Mouse (Mus musculus) T-helper 2 cell (primary cell): Measurements from ENCODE around the gene Map2k2.
"Not testable (repeated sequence)": the region's sequence is repeated elsewhere in the genome, so short reads cannot be mapped to it uniquely, and the experiment has no call there.

Experiments
- in situ Hi-C: fragments of 300-600 bp; cut with MboI, MseI; formaldehyde crosslinking; loops from one replicate; pipeline ENCODE4 v1.15.1; 2025; ENCODE audit warnings: high pct_unique_total_duplicates

Gene Map2k2

DNA sequence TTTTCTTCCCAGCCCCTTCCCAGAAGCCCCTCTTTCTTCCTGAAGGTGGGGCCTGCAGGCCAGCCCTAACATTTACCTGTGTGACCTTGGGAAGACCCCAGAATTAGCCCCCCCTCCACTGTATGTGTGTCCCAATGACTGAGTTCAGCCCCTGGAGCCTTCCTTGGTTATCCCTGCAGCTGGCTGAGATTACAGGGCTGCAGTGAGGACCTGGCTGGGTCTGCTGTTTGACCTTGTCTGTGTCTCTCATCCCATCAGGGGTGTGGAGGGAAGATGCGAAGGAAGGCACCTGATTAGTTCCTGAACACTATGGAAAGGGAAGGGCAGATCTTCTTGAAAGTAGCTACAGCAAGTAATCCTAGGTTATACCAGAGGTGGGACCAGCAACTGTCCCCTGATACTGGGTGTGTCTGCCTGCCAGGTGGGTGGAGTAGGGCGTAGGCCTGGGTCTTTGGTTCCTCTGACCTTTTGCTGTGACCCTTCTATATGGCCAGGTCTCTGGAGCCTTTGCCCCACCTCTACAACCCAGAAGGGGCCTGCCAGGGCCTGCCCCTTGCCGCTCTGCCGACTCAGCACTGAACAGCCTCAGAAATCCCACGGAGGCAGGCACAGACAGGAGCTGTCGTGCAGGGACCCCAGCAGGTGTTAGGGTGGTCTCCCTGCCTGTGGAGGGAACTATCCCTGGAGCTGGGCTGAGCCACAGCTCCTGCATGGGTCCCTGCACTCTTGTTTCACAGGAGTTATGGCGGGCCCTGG is 35.9 kb downstream of the Map2k2 start:
- in situ Hi-C loops, result no loop called here

DNA sequence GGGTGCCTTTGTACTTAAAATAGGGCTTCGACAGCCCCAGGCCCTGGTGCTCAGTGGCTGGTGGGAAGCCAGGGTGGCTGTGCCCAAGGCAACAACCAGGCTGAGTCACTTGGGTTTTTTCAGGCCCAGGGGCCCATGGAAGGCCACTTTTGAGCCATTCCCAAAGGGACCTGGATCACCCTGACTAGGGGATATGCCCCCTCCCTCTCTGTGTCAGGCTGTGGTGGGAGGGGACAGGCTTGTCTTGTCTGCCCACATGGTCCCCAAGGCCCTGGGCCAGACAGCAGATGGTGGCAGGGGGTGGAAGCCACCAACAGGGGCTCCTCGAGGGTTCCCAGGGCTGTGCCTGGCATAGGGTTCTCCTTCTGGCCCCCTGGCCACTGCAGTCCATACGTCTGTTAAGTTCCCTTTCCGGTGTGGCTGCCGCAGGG is 36.9 kb downstream of the Map2k2 start:
- in situ Hi-C loops, result no loop called here

DNA sequence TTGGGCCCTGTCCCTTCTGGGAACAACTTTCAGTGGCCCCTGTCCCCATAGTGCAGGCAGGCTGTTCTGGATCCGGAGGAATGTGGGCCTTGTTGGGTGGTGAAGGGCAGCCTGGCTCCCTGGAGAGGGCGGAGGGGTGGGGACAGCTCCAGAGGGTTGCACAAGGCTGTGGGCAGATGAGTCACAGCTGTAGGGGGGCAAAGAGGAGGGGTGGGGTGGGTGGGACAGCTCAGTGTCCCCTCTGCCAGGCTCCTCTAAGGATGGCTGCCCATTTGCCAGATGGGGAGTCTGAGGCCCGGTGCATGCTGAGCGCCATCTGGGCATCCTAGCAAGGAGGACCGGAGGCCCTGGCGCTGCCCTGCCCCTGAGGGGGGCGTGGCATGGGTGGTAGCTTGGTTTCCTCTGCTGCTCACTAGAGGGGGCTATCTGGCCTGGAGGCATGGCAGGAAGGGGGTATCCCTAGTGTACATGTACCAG is 37.5 kb downstream of the Map2k2 start:
- in situ Hi-C loops, result no loop called here

DNA sequence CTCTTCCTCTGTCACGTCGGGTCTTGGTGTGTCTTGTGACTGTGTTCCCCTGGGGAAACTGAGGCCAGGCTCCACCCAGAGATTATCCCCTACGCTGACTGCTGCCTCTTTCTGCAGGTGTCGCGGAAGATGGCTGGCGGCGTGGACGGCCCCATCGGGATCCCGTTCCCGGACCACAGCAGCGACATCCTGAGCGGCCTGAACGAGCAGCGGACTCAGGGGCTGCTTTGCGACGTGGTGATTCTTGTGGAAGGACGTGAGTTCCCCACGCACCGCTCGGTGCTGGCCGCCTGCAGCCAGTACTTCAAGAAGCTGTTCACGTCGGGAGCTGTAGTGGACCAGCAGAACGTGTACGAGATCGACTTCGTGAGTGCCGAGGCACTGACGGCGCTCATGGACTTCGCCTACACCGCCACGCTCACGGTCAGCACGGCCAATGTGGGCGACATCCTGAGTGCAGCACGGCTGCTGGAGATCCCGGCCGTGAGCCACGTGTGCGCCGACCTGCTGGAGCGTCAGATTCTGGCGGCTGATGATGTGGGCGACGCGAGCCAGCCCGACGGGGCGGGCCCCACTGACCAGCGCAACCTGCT is 38.2 kb downstream of the Map2k2 start:
- in situ Hi-C loops, result no loop called here

DNA sequence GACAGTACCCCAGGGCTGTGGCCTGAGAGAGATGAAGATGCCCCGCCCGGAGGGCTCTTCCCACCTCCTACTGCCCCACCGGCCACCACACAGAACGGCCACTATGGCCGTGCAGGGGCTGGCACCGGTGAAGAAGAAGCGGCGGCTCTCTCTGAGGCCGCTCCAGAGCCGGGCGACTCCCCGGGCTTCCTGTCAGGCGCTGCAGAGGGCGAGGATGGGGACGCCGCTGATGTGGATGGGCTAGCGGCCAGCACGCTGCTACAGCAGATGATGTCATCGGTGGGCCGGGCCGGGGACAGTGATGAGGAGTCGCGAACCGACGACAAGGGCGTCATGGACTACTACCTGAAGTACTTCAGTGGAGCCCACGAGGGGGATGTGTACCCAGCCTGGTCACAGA is 39.0 kb downstream of the Map2k2 start:
- in situ Hi-C loops, result no loop called here

DNA sequence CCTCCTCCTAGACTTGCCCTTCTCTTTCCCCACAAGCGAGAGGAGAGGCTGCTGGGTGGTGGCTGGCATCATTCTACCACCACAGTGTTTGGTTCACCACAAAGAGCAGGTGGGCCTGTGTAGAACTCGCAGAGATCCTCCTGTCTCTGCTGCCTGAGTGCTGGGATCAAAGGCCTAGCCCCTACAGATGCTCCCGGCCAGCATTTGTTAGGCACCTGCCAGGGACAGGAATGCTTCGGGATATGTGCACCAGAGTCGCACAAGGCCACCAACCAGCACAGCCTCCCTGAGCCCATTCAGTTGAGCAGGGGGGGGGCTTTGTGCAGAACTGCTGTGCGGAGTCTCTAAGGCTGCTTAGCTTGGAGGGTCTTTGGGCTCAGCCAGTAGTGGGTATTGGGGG is 39.6 kb downstream of the Map2k2 start:
- in situ Hi-C loops, result no loop called here

DNA sequence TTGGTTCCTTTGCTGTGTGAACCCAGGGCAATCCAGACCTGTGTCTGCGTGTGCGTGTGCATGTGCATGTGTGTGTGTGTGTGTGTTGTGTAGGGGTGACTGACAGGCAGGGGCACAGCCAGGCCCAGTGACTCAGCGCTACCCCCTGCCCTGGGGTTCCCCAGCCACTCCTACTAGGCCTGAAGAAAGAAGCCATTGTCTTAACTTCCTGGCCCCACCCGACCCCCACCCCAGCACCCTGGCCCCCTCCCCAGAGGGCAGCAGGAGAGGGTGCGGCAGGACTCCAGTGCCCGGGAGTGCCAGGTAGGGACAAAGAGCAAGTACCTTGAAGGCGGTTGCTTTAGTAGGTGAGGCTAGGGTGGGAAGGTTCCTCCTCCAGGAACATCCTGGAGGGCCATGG is 40.1 kb downstream of the Map2k2 start:
- in situ Hi-C loops, result no loop called here

DNA sequence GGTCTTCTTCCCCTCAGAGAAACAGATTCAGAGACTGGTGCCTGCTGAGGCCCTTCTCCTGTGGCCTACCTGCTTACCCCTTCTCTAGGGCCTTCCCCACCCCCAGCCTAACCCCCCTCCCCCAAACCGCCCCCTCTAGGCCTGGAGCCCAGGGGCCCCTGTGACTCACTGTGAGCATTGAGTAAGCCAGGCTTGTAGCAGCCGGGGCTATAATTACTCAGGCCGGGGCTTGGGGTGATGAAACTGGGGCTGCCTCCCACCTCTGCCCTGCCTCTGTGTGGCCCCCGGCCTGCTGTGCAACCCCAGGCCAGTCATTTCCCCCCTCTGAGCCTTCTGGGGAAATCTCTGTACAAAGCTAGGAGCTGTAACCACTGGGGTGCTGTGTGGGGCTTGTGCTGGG is 40.6 kb downstream of the Map2k2 start:
- in situ Hi-C loops, result no loop called here

DNA sequence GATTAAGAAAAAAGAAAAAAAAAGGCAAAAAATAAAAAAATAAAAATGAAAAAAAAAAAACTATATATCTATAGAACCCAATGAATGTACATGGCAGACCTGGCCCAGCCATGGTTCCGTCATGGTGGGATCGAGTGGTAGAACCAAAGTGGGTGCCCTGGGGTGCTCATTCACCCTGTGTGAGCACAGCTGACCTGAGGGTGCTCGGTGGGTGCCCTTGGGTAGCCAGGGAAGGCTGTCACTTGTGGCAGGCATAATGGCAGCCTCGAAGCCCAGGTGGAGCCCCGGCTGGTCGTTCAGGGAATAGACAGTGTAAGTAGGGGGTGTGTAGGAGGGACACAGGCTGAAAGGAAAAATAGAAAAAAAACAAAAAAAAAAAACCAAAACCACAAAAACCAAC is 45.5 kb downstream of the Map2k2 start:
- in situ Hi-C loops, result no loop called here

DNA sequence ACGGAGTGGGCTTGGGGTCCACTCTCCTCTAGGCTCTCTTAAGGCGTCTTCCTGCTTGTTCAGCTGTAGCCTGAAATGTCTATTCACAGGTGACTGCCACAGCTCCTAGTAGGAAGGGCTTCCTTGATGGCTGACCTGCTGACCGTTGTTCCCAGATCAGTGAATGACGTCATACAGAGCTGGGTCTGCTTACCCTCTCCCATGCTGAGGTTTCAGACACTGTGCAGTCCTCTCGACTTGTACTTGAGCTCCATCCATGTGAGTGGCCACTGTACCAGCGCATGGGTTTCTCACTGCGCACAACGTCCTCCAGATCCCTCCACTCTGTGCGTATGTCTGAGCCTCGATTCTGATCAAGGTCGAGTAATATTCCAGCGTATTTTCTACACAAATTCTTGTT is 46.9 kb downstream of the Map2k2 start:
- in situ Hi-C loops, result no loop called here

DNA sequence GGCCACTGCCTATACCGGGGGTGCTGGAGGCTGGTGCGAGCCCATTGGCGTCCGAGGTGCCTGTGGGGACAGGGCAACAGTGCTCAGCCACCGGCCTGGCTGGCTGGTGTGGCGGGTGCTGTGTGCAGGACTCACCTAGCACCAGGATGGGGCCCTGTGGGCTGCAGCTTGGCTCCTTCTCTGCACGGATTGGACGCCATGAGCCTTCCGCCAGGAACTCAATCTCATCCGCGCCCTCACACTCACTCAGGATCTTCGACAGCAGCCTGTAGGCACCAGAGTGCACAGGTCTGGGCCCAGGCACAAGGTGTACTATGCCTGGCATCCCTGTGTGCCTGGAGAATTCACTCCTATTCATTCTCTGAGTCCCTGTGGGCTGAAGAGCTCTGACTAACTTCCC is 48.6 kb downstream of the Map2k2 start:
- in situ Hi-C loops, result no loop called here

DNA sequence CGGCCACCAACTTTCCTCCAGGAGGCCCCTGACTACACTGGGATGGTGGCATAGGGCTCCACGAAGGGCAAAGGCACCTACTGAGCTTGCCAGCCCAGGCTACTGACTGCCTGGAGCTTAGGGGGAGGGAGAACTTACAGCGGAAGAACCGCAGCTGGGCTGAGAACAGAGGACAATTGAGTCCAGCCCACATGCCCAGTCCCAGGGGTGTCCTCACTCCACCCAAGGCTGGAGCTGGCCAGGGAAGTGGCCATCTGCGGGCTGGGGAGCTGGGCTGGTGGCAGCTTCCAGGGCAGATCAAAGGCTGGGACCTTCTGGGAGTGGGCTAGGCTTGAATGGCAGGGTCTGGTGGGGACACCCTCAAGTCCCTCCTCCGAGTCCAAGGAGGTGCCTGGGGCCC is 49.0 kb downstream of the Map2k2 start:
- in situ Hi-C loops, result no loop called here

DNA sequence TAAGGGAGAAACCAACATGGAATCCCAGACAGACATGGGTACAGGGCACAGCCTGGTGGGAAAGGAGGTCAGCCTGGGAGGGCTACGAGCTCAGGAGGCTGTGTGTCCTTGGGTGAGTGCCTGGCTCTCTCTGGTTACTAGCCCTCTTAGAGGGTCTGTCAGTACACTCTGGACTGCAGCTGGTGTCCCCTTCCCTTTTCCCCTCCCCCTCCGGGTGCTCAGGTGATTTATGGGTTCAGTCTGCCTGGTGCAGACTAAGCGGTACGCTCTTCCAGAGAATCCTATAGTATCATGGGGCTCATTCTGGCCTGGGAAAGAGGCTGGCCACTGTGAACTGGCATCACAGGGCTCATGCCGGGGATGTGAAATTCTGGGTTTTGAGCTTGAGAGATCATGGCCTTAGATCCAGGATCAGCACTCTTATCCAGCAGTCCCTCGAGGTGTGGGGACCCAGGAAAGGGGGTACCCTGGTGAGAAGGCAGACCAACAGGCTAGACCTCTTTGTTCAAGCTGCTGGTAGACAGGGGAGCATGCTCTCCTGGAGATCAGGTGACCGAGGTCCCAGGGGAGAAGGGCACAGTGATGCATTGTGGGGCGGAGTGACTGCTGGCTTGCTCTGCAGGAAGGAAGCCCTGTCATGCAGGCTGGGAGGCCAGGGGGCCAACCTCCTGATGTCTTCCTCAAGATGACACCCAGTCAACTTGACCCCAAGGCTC is 56.0 kb downstream of the Map2k2 start:
- in situ Hi-C loops, result loop anchor here (5.0 kb wide), 1 partner anchor 54 kb away; the partner anchor contains the start of gene Map2k2

DNA sequence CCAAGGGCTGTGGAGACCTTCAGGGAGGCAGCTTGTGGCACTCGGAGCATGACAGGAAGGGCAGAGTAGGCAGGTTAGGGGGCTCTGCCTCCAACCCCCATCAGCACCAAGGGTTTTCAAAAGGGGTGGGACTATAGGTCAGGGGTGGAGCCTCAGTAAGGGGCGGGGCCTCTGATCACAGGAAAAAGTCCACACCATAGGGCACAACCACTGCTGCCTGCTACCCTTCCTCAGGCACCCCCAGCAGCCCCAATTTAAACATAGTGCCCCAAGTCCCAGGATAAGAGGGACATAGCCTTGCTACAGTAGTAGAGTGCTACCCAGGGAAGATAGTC is 56.6 kb downstream of the Map2k2 start:
- in situ Hi-C loops, result loop anchor here (5.0 kb wide), 1 partner anchor 55 kb away; the partner anchor contains the start of gene Map2k2

DNA sequence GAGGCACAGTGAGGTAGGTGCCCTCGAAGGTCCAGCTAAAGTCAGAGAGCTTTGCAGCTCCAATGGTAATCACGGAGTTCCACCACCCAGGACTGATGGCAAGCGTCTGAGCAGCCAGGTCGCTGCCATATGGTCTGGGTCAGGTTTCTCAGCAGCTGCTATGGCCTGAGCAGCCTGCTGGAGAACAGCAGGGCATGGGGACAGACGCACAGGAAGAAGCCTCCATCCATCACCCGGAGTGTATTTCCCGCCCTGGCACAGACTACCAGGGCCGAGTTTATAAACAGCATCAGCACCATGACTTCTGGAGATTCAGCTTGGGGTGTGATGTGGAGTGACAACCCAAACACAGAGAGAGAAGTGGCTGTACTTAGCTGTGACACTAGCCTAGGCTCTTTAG is 59.4 kb downstream of the Map2k2 start:
- in situ Hi-C loops, result no loop called here

DNA sequence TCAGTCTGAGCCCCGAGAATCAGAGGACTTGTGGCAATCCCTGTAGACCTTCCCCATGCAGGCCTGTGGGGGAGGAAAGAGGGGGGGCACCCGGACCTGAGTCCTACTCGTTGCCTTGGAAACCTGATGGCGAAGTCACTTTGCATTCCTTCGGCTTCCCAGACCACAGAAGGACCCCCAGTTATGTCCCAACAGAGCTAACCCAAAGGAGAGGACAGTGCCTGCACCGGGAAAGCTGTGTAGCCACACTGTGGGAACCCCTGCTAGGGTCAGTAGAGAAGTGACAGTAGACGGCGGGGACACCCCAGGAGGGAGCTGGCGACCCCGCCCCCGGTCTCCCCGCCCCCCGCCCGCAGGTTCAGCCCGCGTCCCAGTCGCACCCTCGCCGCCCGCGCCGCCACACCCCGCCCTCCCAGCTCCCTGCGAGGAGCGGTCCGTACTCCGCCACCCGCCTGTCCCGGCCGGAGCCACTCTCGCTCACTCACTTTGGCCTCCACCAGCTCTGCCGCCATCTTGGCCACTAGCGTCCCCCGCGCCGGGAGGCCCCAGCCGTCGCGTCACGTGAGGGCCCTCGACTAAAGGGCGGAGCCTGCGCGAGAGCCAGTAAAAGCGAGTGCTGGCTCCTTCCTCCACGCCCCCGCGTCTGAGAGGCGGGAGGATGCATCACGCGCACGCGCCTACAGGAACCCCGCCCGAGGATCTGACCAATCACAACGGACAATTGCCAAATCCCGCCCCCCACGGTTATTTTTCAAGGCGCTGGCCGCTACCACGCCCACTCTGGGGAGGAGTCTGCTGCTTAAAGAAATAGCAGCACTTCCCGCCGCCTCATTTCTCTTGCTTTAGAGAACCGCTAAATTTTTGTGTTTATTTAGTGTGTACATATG is 61.7 kb downstream of the Map2k2 start, which contains the start of gene Pias4:
TSS of gene Pias4 (minus strand) at position 724 of the 887 bp plus-strand sequence.
- in situ Hi-C loops, result no loop called here

DNA sequence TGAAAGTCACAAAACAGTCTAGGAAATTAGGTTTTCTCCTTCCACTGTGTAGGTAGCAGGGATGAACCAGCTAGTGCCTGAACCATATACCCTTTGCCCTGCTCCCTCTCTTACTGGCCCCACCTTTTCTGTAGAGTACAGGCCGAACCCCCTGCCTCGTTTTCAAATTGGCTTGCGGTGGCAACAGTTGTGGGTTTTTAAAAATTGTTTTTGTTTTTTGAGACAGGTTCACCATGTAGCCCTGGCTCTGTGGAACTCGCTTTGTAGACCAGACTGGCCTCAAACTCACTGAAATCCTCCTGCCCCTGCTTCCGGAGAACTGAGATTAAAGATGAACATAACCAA is 62.3 kb downstream of the Map2k2 start:
- in situ Hi-C loops, result no loop called here

DNA sequence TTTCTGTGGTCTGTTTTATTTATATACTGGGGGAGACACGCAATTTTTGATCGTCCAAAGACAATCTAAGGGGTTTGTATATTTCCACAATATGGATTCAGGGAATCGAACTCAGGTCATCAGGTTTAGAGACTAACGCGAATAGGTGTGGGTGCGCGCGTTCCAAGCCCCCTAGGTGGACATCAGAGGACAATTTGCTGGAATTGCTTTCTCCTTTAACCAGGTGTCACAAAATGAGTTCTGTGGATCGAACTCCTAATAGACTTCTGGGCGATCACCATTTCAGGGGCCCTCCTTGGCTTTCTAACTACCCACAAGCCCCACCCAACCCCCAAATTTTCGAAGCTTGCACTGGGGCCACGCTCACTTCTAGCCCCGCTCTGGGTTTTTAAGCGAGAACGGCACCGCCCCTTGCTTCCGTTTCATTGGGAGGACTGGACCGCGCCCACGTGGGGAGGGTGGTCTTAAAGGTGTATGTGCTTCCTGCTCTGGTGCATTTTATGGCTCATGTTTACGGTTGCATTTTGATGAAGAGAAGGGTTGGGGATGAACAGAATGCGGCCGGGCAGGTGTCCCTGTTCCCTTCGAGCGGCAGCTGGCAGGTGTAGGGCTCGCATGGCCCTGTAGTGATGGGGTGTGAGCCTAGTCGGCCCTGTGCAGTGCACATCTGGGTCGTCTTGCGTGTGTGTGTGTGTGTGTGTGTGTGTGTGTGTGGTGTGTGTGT is 63.0 kb downstream of the Map2k2 start:
- in situ Hi-C loops, result no loop called here

DNA sequence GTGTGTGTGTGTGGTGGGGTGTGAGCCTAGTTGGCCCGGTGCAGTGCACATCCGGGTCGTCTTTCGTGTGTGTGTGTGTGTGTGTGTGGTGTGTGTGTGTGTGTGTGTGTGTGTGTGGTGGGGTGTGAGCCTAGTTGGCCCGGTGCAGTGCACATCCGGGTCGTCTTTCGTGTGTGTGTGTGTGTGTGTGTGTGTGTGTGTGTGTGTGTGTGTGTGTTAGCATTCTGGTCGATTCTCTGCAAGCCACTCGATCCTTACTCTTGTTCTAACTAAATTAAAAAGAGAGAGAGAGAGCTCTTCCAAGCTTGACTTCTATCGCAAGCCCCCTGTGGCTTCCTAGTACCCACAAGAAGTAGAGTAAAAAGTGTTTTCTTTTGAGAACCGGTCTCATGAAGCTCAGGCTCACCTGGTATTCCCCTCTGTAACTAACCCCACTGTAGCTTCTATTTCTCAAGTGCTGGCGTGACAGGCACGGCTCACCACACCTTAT is 63.7 kb downstream of the Map2k2 start:
- in situ Hi-C loops, result not testable (repeated sequence)

DNA sequence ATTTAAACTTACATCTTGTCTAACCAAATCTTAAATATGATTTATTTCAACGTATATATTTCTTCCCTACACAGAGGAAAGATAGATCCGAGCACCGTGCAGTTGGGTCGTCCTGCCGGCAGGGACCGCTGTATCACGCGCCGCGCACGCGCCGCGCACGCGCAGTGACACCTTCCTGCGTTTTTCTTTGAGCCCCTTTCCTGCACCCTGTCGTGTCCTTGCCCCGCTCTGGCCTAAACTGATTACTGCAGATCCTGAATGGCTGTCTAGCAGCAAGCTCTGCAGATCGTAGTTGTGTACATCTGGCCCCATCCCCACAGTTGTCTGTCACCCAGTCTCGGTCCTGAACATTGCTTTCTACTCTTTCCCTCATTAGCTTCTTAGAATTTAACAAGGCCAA is 67.4 kb downstream of the Map2k2 start:
- in situ Hi-C loops, result no loop called here
